Mouse (Mus musculus): ENCODE data around the gene Hspe1.
"Not testable (repeated sequence)": the region's sequence is repeated elsewhere in the genome, so short reads cannot be mapped to it uniquely, and the experiment has no call there.

Gene Hspe1

GRCm38 (mm10) chr1:55087932-55088610 lies at the start of gene Hspe1, which contains the start of gene Hspd1:
Gene Hspe1 (plus strand): TSS chr1:55088132.
Gene Hspd1 (minus strand): TSS chr1:55088243.
- peak; percentile 98 for DNase-seq

GRCm38 (mm10) chr1:55039944-55040343 lies 48.0 kb upstream of the Hspe1 start:
- DNase-seq = no peak

GRCm38 (mm10) chr1:55041691-55042090 lies 46.2 kb upstream of the Hspe1 start:
- no peak for DNase-seq

- no peak for DNase-seq
Measured at GRCm38 (mm10) chr1:55042246-55042645, 45.7 kb upstream of the Hspe1 start.

GRCm38 (mm10) chr1:55043164-55043563 lies 44.8 kb upstream of the Hspe1 start:
- no peak for DNase-seq

- DNase-seq = no peak
Measured at GRCm38 (mm10) chr1:55048841-55049587, 38.9 kb upstream of the Hspe1 start.

- DNase-seq = no peak
Measured at GRCm38 (mm10) chr1:55051671-55052070, 36.3 kb upstream of the Hspe1 start.

GRCm38 (mm10) chr1:55052355-55052953 lies 35.5 kb upstream of the Hspe1 start, which contains the start of gene Coq10b:
Gene Coq10b (plus strand): TSS chr1:55052770.
- peak; percentile 100 for DNase-seq

- DNase-seq = no peak
Measured at GRCm38 (mm10) chr1:55053005-55053404, 34.9 kb upstream of the Hspe1 start.

- DNase-seq = no peak
Measured at GRCm38 (mm10) chr1:55053596-55053995, 34.3 kb upstream of the Hspe1 start.

GRCm38 (mm10) chr1:55055322-55056115 lies 32.4 kb upstream of the Hspe1 start:
- no peak for DNase-seq

GRCm38 (mm10) chr1:55058383-55058782 lies 29.5 kb upstream of the Hspe1 start:
- not testable (repeated sequence) for DNase-seq

- no peak for DNase-seq
Measured at GRCm38 (mm10) chr1:55061099-55061498, 26.8 kb upstream of the Hspe1 start.

GRCm38 (mm10) chr1:55061772-55062171 lies 26.2 kb upstream of the Hspe1 start:
- no peak for DNase-seq

GRCm38 (mm10) chr1:55072328-55072727 lies 15.6 kb upstream of the Hspe1 start:
- DNase-seq = not testable (repeated sequence)

- DNase-seq = no peak
Measured at GRCm38 (mm10) chr1:55074757-55075156, 13.2 kb upstream of the Hspe1 start.

- no peak for DNase-seq
Measured at GRCm38 (mm10) chr1:55075652-55076394, 12.1 kb upstream of the Hspe1 start.

- DNase-seq = no peak
Measured at GRCm38 (mm10) chr1:55076395-55076743, 11.6 kb upstream of the Hspe1 start.

- DNase-seq = no peak
Measured at GRCm38 (mm10) chr1:55076849-55077516, 10.9 kb upstream of the Hspe1 start.

- DNase-seq = no peak
Measured at GRCm38 (mm10) chr1:55079677-55080076, 8.3 kb upstream of the Hspe1 start.

GRCm38 (mm10) chr1:55082106-55082505 lies 5.8 kb upstream of the Hspe1 start:
- DNase-seq = no peak

All from cerebellum, adult 9-10 months (tissue).